Mouse (Mus musculus) embryonic facial prominence, embryonic 11.5 days (tissue): Measurements from ENCODE around the gene Ribc1. TPM values are rescaled to one million over a fixed set of nuclear protein-coding genes. Genes with fewer than 3 reads are reported as not detected.

ENCODE experiments used
- polyA plus RNA-seq: library from polyadenylated mRNA; unstranded; fragments of >200 nt; fragmentation: Nextera tagmentation; extraction: Ambion mirVana; gene quantifications from 2 replicates; pipeline ENCODE4 v1.2.1, GENCODE M21; 2014

Ribc1 gene
- polyA plus RNA-seq, 1 experiment from 2014 or later = 5.9 TPM

Other genes starting within 250 kb of the Ribc1 start
- gene Huwe1, start 215.5 kb downstream of the Ribc1 start, polyA plus RNA-seq = 56.8 and 67.6 TPM in 2 replicates
- gene Hsd17b10, start 14.4 kb downstream of the Ribc1 start, polyA plus RNA-seq = 242 and 246 TPM in 2 replicates
- 132 and 142 TPM in 2 replicates for gene Smc1a, start 133 bp upstream of the Ribc1 start, polyA plus RNA-seq
- gene Iqsec2, start 128.0 kb upstream of the Ribc1 start, polyA plus RNA-seq = 2.0 and 2.7 TPM in 2 replicates
- gene Kdm5c, start 216.7 kb upstream of the Ribc1 start, polyA plus RNA-seq = 23.6 and 26.3 TPM in 2 replicates